Mouse (Mus musculus) liver, adult 2 months (tissue): ENCODE results near the gene Gm8251.

ENCODE experiments used
- CTCF ChIP-seq: fragments of 200-500 bp; IDR thresholded peaks from 2 replicates; pipeline ENCODE4 v1.5.1; 2011; ENCODE audit warnings: low read depth, low read length, control low read depth
- POLR2A ChIP-seq: fragments of 200-500 bp; IDR thresholded peaks from 2 replicates; pipeline ENCODE4 v1.6.1; 2011; ENCODE audit warnings: low read length, control low read depth; ENCODE audit not compliant: insufficient read depth; ENCODE audit errors: extremely low read depth

- no peak for TF ChIP-seq POLR2A
- no peak for TF ChIP-seq CTCF
Measured at GRCm38 (mm10) chr1:44046556-44046955, 15.2 kb downstream of the Gm8251 start.
